Mouse (Mus musculus) kidney, embryonic 14.5 days (tissue): ENCODE results near the gene Ablim1. TPM values are rescaled to one million over a fixed set of nuclear protein-coding genes. Genes with fewer than 3 reads are reported as not detected.
"Not testable (repeated sequence)": the region's sequence is repeated elsewhere in the genome, so short reads cannot be mapped to it uniquely, and the experiment has no call there.

Experiments used
- ATAC-seq: fragments of 200-750 bp; cut with Nextera tagmentation; 2 replicates; pipeline ENCODE4 v1.8.0; 2017; ENCODE audit warnings: moderate number of reproducible peaks, mild to moderate bottlenecking, moderate TSS enrichment, moderate library complexity; ENCODE audit not compliant: low FRiP score, low TSS enrichment
- H3K27ac ChIP-seq: fragments of 300-500 bp; sonication (generic); 2 replicates; pipeline ENCODE4 v1.5.1; 2014; ENCODE audit warnings: low read depth, mild to moderate bottlenecking, low read length, moderate library complexity, mixed read lengths
- H3K27me3 ChIP-seq: fragments of 300-500 bp; sonication (generic); 2 replicates; pipeline ENCODE4 v1.6.1; 2014; ENCODE audit warnings: mild to moderate bottlenecking, low read length; ENCODE audit not compliant: control insufficient read depth, insufficient read depth
- H3K36me3 ChIP-seq: fragments of 300-500 bp; sonication (generic); 2 replicates; pipeline ENCODE4 v1.6.1; 2014; ENCODE audit warnings: low read length, mixed read lengths; ENCODE audit not compliant: control insufficient read depth, insufficient read depth
- H3K4me1 ChIP-seq: fragments of 300-500 bp; sonication (generic); 2 replicates; pipeline ENCODE4 v1.6.1; 2014; ENCODE audit warnings: low read length, mixed read lengths; ENCODE audit not compliant: control insufficient read depth, insufficient read depth
- H3K4me2 ChIP-seq: fragments of 300-500 bp; sonication (generic); replicated peaks from 2 replicates; pipeline ENCODE4 v1.6.1; 2014; ENCODE audit warnings: low read depth, mild to moderate bottlenecking, low read length
- H3K4me3 ChIP-seq: fragments of 300-500 bp; sonication (generic); 2 replicates; pipeline ENCODE4 v1.5.1; 2014; ENCODE audit warnings: mild to moderate bottlenecking, low read length
- H3K9ac ChIP-seq: fragments of 300-500 bp; sonication (generic); 2 replicates; pipeline ENCODE4 v1.6.1; 2014; ENCODE audit warnings: low read depth, mild to moderate bottlenecking, low read length, moderate library complexity
- H3K9me3 ChIP-seq: fragments of 300-500 bp; sonication (generic); 2 replicates; pipeline ENCODE4 v1.6.1; 2016; ENCODE audit warnings: low read length; ENCODE audit not compliant: control insufficient read depth
- WGBS: fragments of 180-500 bp; shearing (Covaris S2); extraction: QIAGEN DNeasy Blood & Tissue Kit; methylation state at CpG from one replicate; pipeline ENCODE4 v1.1.7; 2014; 5-methylcytosine and 5-hydroxymethylcytosine counted together
- polyA plus RNA-seq: library from polyadenylated mRNA; unstranded; fragments of >200 nt; fragmentation: Nextera tagmentation; extraction: Ambion mirVana; gene quantifications from 2 replicates; pipeline ENCODE4 v1.2.1, GENCODE M21; 2014

Gene Ablim1
- polyA plus RNA-seq, 1 experiment from 2014 or later = 36.0 TPM

- Histone ChIP-seq H3K36me3 (no peaks in the 10 kb centered on the region), H3K9me3 (no peaks in the 10 kb centered on the region), H3K27ac (no peak overlapping the region), H3K9ac (no peak overlapping the region), H3K4me2 (no peak overlapping the region), H3K4me3 (no peak overlapping the region), H3K27me3 (no peaks in the 10 kb centered on the region), H3K4me1 (no peaks in the 10 kb centered on the region; the same call in 1 of the 2 replicates)
- WGBS = 63% methylated on average over 7 of the region's 7 CpGs
- no peak for ATAC-seq
Measured at GRCm38 (mm10) chr19:57140071-57140470, 174.6 kb downstream of the Ablim1 start.

- no peak for ATAC-seq
- Histone ChIP-seq H3K27ac (no peak overlapping the region), H3K9ac (no peak overlapping the region), H3K4me2 (no peak overlapping the region), H3K9me3 (no peaks in the 10 kb centered on the region), H3K4me1 (peaks cover 8% of the 10 kb centered on the region), H3K4me3 (no peak overlapping the region), H3K36me3 (no peaks in the 10 kb centered on the region), H3K27me3 (0 out of 2 replicates have a peak, but pooled peaks cover 3% of the 10 kb centered on the region)
- 77% methylated on average over 13 of the region's 13 CpGs for WGBS
Measured at GRCm38 (mm10) chr19:57138909-57139617, 175.7 kb downstream of the Ablim1 start.

GRCm38 (mm10) chr19:57138469-57138868 is 176.2 kb downstream of the Ablim1 start:
- 61% methylated on average over 6 of the region's 6 CpGs for WGBS
- no peak; the same call in 1 of the 2 replicates for ATAC-seq
- H3K4me3 ChIP-seq = no peak overlapping the region

DNA sequence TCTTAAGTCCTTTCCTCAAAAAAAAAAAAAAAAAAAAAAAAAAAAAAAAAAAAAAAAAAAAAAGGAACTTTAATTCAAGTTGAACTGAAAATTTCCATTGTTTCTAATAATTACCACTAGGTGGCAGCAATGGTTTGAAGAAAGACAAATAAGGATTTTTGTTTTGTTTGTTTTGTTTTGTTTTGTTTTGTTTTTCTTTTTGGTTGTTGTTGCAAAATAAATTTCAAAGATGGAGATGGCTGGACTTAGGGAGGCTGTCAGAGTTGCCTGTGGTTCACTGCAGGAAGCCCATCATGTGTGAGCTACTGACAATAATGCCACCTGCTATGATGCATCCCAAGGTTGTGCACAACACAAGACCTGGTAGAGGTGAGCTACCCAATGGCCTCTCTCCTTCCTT is 176.7 kb downstream of the Ablim1 start:
- ATAC-seq = no peak
- Histone ChIP-seq H3K9me3 (no peaks in the 10 kb centered on the region), H3K4me3 (no peak overlapping the region), H3K27ac (no peak overlapping the region), H3K27me3 (0 out of 2 replicates have a peak, but pooled peaks cover 3% of the 10 kb centered on the region), H3K4me2 (no peak overlapping the region), H3K4me1 (peaks cover 8% of the 10 kb centered on the region), H3K9ac (no peak overlapping the region), H3K36me3 (no peaks in the 10 kb centered on the region)

More at GRCm38 (mm10) chr19:57138469-57138868, 176.2 kb downstream of the Ablim1 start:
- Histone ChIP-seq H3K4me1 (peaks cover 8% of the 10 kb centered on the region), H3K36me3 (no peaks in the 10 kb centered on the region), H3K4me2 (no peak overlapping the region), H3K9me3 (no peaks in the 10 kb centered on the region), H3K27me3 (0 out of 2 replicates have a peak, but pooled peaks cover 3% of the 10 kb centered on the region), H3K27ac (no peak overlapping the region), H3K9ac (no peak overlapping the region)

- Histone ChIP-seq H3K4me3 (no peak overlapping the region), H3K4me2 (no peak overlapping the region), H3K27me3 (0 out of 2 replicates have a peak, but pooled peaks cover 3% of the 10 kb centered on the region), H3K36me3 (no peaks in the 10 kb centered on the region), H3K27ac (no peak overlapping the region), H3K9me3 (no peaks in the 10 kb centered on the region), H3K9ac (no peak overlapping the region), H3K4me1 (peaks cover 8% of the 10 kb centered on the region)
- WGBS = 59% methylated on average over 7 of the region's 7 CpGs
- ATAC-seq = 0 out of 2 replicates have a peak, but pooled peaks have one; percentile 44
Measured at GRCm38 (mm10) chr19:57136228-57136627, 178.5 kb downstream of the Ablim1 start.

DNA sequence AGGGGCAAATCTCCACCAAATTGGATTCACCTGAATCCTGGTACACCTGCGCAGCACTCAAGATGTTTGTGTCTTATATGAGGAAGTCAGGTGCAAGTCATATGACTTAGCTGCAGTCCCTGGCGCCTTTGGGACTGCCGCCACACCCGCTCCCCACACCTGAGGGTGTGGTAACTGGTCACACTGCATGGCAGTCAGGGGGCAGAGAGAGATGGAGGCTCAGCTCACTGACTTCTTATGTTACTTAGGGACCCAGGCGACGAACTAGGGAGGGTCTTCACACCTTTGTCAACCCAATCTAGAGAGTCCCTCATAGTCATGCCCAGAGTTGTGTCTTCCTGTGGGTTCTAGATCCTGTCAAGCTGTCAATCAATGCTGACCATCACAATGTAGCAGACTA is 179.1 kb downstream of the Ablim1 start:
- H3K27me3 ChIP-seq, H3K27ac ChIP-seq, H3K4me2 ChIP-seq, H3K4me3 ChIP-seq, H3K9me3 ChIP-seq, H3K4me1 ChIP-seq, H3K9ac ChIP-seq, ATAC-seq, H3K36me3 ChIP-seq: not testable (repeated sequence)
- 91% methylated on average over 6 of the region's 6 CpGs for WGBS

- peak overlapping the region; percentile 18; the same call in 1 of the 2 replicates for H3K9ac ChIP-seq
- H3K9me3 ChIP-seq = no peaks in the 10 kb centered on the region
- no peak for ATAC-seq
- peak overlapping the region; percentile 21; the same call in 1 of the 2 replicates for H3K4me2 ChIP-seq
- H3K4me3 ChIP-seq = no peak overlapping the region
- peaks cover 8% of the 10 kb centered on the region for H3K4me1 ChIP-seq
- H3K36me3 ChIP-seq = no peaks in the 10 kb centered on the region
- 57% methylated on average over 20 of the region's 20 CpGs for WGBS
- peak overlapping the region; percentile 24; the same call in 1 of the 2 replicates for H3K27ac ChIP-seq
- H3K27me3 ChIP-seq = 0 out of 2 replicates have a peak, but pooled peaks cover 3% of the 10 kb centered on the region
Measured at GRCm38 (mm10) chr19:57134654-57135348, 179.9 kb downstream of the Ablim1 start.

GRCm38 (mm10) chr19:57132916-57133520 is 181.7 kb downstream of the Ablim1 start:
- Histone ChIP-seq H3K4me2 (no peak overlapping the region), H3K27me3 (0 out of 2 replicates have a peak, but pooled peaks cover 3% of the 10 kb centered on the region), H3K27ac (no peak overlapping the region), H3K9me3 (no peaks in the 10 kb centered on the region), H3K4me1 (peaks cover 11% of the 10 kb centered on the region), H3K9ac (no peak overlapping the region), H3K36me3 (no peaks in the 10 kb centered on the region), H3K4me3 (no peak overlapping the region)
- ATAC-seq = no peak
- 73% methylated on average over 6 of the region's 6 CpGs for WGBS
